Mouse (Mus musculus): ENCODE data around the gene Klc2.

DNA sequence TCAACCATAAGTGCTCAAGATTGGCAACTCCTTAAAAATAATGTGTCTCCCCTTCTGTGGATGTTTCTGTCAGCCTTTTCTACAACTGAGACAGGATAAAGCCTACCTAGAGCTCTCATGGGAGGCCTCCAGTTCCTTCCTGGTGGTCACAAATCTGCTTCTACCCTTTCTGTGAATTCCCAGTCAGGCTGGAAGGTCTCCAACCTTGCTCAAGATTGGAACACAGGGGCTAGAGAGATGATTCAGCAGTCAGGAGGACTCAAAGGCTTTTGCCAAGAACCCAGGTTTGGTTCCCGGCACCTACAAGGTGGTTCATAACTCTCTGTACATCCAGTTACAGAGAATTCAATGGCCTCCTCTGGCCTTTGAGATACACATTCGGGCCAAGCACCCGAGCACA, 4.9 kb upstream of the Klc2 start:
- no peak for TF ChIP-seq POLR2A (IDR thresholded peaks at IDR 0.05; ENCODE audit: control insufficient read depth, low read depth, low read length)
- TF ChIP-seq CTCF (IDR thresholded peaks at IDR 0.05; ENCODE audit: control insufficient read depth, insufficient read depth, insufficient replicate concordance, low read depth, low read length): no peak
